33 mouse cellular contexts compared by ENCODE assay signal in genomic region chr5:110403931-110404330, GRCm38 (mm10). TPM values are rescaled to one million over a fixed set of nuclear protein-coding genes. Genes with fewer than 3 reads are reported as not detected.
A peak's percentile ranks its signal among the peaks of the same experiment; 100 is the strongest.
DNase-seq lines count a peak whose midpoint lies in the region; ATAC-seq and TF ChIP-seq lines count a peak whose summit lies in the region.
"Had no signal": no experiment of that assay in that cellular context is flagged by ENCODE, and none has a peak within 500 bp of the region (broad histone marks: within the 10 kb centered on the region; RNA-seq: fewer than 3 reads in every experiment).

No protein-coding gene starts in this region.

- no peak; the same call in 1 of the 2 replicates for ATAC-seq in heart, embryonic 16.5 days (replicated peaks; ENCODE audit: extremely low read depth, insufficient read depth, low FRiP score)
- ATAC-seq in Patski, result peak; percentile 62
- ATAC-seq: hindbrain, embryonic 16.5 days; intestine, embryonic 16.5 days; midbrain, embryonic 16.5 days had no signal

- DNase-seq in heart, embryonic 10.5 days (ENCODE audit: low spot score), result no peak
- no peak for DNase-seq in heart, adult 11 months
- no peak for DNase-seq in heart, postnatal 4 days
- peak; percentile 60 for DNase-seq in Muller cell, postnatal 12 days (ENCODE audit: inconsistent ontology term)
- DNase-seq in Patski (ENCODE audit: low read depth, low spot score), result no peak
- DNase-seq in lung, adult 18-20 months, result no peak
- DNase-seq: cerebellum, postnatal 10 days; gastrocnemius, postnatal 36 days; kidney, adult 9 months; kidney, postnatal 14 days; liver; lung, postnatal 4 days; thymus, adult 2 months; thymus, postnatal 4 days had no signal

- H3K4me3 ChIP-seq in heart, embryonic 10.5 days, result no peak overlapping the region; the same call in 1 of the 2 replicates
- no peak overlapping the region for H3K4me3 ChIP-seq in heart, embryonic 16.5 days (ENCODE audit: low read length)
- H3K4me3 ChIP-seq: embryonic facial prominence, embryonic 10.5 days; limb, embryonic 10.5 days; liver, embryonic 15.5 days; midbrain, embryonic 10.5 days; myocyte had no signal

- H3K27ac ChIP-seq in heart, embryonic 10.5 days, result peak overlapping the region; percentile 77
- H3K27ac ChIP-seq in heart, embryonic 16.5 days (ENCODE audit: low read length), result peak overlapping the region; percentile 30
- H3K27ac ChIP-seq: embryonic facial prominence, embryonic 10.5 days; limb, embryonic 10.5 days; liver, embryonic 15.5 days; midbrain, embryonic 10.5 days; stomach, postnatal 0 days had no signal

- H3K27me3 ChIP-seq in heart, embryonic 10.5 days (ENCODE audit: insufficient read depth, poor library complexity, severe bottlenecking), result no peaks in the 10 kb centered on the region
- H3K27me3 ChIP-seq in heart, embryonic 16.5 days (ENCODE audit: control insufficient read depth, insufficient read depth, low read length), result no peaks in the 10 kb centered on the region
- H3K27me3 ChIP-seq in Patski, result no peaks in the 10 kb centered on the region
- H3K27me3 ChIP-seq: liver, embryonic 15.5 days had no signal

- H3K4me2 ChIP-seq in heart, embryonic 16.5 days (ENCODE audit: low read depth, low read length), result no peak overlapping the region
- H3K4me2 ChIP-seq: liver, embryonic 15.5 days had no signal

- CTCF ChIA-PET in Patski (lab: Charles Lee), result interaction anchor here (0.9 to 1.5 kb wide), 5 partner anchors 11 to 49 kb away, joined by 3 to 5 read pairs (median 4); no protein-coding TSS in a partner anchor

- in situ Hi-C loops in Patski (cut with MboI; ENCODE audit: low pct_unique_long_range_greater_than_20kb), result no loop called here

- H3K36me3 ChIP-seq in heart, embryonic 10.5 days, result 0 out of 2 replicates have a peak, but pooled peaks cover 7% of the 10 kb centered on the region
- H3K36me3 ChIP-seq in heart, embryonic 16.5 days (ENCODE audit: control insufficient read depth, insufficient read depth), result peaks cover 4% of the 10 kb centered on the region; the same call in 1 of the 2 replicates
- H3K36me3 ChIP-seq: liver, embryonic 15.5 days had no signal

- TF ChIP-seq CTCF in Patski (IDR thresholded peaks at IDR 0.05), result no peak

- 16% methylated on average over 3 of the region's 3 CpGs for WGBS in heart, embryonic 10.5 days
- 18% methylated on average over 3 of the region's 3 CpGs for WGBS in heart, embryonic 16.5 days

- peaks cover 27% of the 10 kb centered on the region for H3K4me1 ChIP-seq in heart, embryonic 10.5 days
- peaks cover 16% of the 10 kb centered on the region for H3K4me1 ChIP-seq in heart, embryonic 16.5 days (ENCODE audit: control insufficient read depth, insufficient read depth, low read length)

- POLR2A ChIA-PET in Patski (lab: Charles Lee), result interaction anchor here (1.0 kb wide), 1 partner anchor 10 kb away, joined by 4 read pairs; no protein-coding TSS in a partner anchor

- H3K9ac ChIP-seq in heart, embryonic 16.5 days (ENCODE audit: low read length), result no peak overlapping the region
- H3K9ac ChIP-seq: liver, embryonic 15.5 days had no signal

- H3K9me3 ChIP-seq in heart, embryonic 10.5 days, result no peaks in the 10 kb centered on the region
- H3K9me3 ChIP-seq in heart, embryonic 16.5 days (replicated peaks; ENCODE audit: control insufficient read depth, low read length), result no peaks in the 10 kb centered on the region
- H3K9me3 ChIP-seq: embryonic facial prominence, embryonic 10.5 days; limb, embryonic 10.5 days; liver, embryonic 15.5 days; midbrain, embryonic 10.5 days had no signal

RNA-seq across cellular contexts. Expression of gene Fbrsl1, which starts 44.4 kb away (rescaled TPM):
- 9.6 and 11.1 TPM in 2 replicates for polyA plus RNA-seq in heart, embryonic 10.5 days (2016; fragmentation: Nextera tagmentation; extraction: Ambion mirVana)
- 4.6 and 6.7 TPM in 2 replicates for polyA plus RNA-seq in heart, embryonic 16.5 days (2015; fragmentation: Nextera tagmentation; extraction: Ambion mirVana)
- total RNA-seq in heart, postnatal 4 days (2021), result 10 to 100 TPM; 49.7 to 52.2 TPM
- 33.6 TPM for polyA plus RNA-seq in Patski (2021)

RNA-seq across cellular contexts. Expression of gene Lrcol1, which starts 59.4 kb away (rescaled TPM):
- polyA plus RNA-seq in heart, embryonic 10.5 days (2016; fragmentation: Nextera tagmentation; extraction: Ambion mirVana), result not detected in 2 replicates
- 0.20 TPM in 1 of 2 replicates, not detected in the other for polyA plus RNA-seq in heart, embryonic 16.5 days (2015; fragmentation: Nextera tagmentation; extraction: Ambion mirVana)
- not detected for total RNA-seq in heart, postnatal 4 days (2021)
- polyA plus RNA-seq in Patski (2021), result not detected
- total RNA-seq: gastrocnemius, adult 18-20 months; gastrocnemius, postnatal 36 days; hematopoietic stem cell, adult 5-6 weeks; layer of hippocampus, adult 18-20 months; layer of hippocampus, postnatal 25 days; MEL had no signal
- polyA plus RNA-seq: C2C12; cortical plate, adult 2 months; embryonic facial prominence, embryonic 10.5 days; hindbrain, embryonic 16.5 days; intestine, embryonic 16.5 days; limb, embryonic 10.5 days; liver, embryonic 15.5 days; midbrain, embryonic 10.5 days; midbrain, embryonic 16.5 days; myocyte; neural tube, embryonic 14.5 days; small intestine, adult 2 months; stomach, postnatal 0 days had no signal
